Mouse (Mus musculus) lung, embryonic 16.5 days (tissue): ENCODE measurements around the gene Hs2st1. TPM values are rescaled to one million over a fixed set of nuclear protein-coding genes. Genes with fewer than 3 reads are reported as not detected.

ENCODE experiments used
- ATAC-seq: fragments of 200-750 bp; cut with Nextera tagmentation; 2 replicates; pipeline ENCODE4 v1.8.0; 2017; ENCODE audit warnings: low read depth, mild to moderate bottlenecking, moderate library complexity
- H3K27ac ChIP-seq: fragments of 300-500 bp; sonication (generic); 2 replicates; pipeline ENCODE4 v1.5.1; 2014; ENCODE audit warnings: mild to moderate bottlenecking, control low read depth, low read length
- H3K27me3 ChIP-seq: fragments of 300-500 bp; sonication (generic); 2 replicates; pipeline ENCODE4 v1.6.1; 2014; ENCODE audit warnings: low read depth, low read length, mixed read lengths; ENCODE audit not compliant: control insufficient read depth, insufficient read depth
- H3K36me3 ChIP-seq: fragments of 300-500 bp; sonication (generic); 2 replicates; pipeline ENCODE4 v1.6.1; 2014; ENCODE audit warnings: low read length; ENCODE audit not compliant: control insufficient read depth, insufficient read depth
- H3K4me1 ChIP-seq: fragments of 300-500 bp; sonication (generic); replicated peaks from 2 replicates; pipeline ENCODE4 v1.6.1; 2014; ENCODE audit warnings: low read length, mixed read lengths; ENCODE audit not compliant: control insufficient read depth, insufficient read depth
- H3K4me2 ChIP-seq: fragments of 300-500 bp; sonication (generic); 2 replicates; pipeline ENCODE4 v1.6.1; 2014; ENCODE audit warnings: low read depth, low read length, control low read depth
- H3K4me3 ChIP-seq: fragments of 300-500 bp; sonication (generic); 2 replicates; pipeline ENCODE4 v1.5.1; 2014; ENCODE audit warnings: mild to moderate bottlenecking, low read length, control low read depth
- H3K9ac ChIP-seq: fragments of 300-500 bp; sonication (generic); 2 replicates; pipeline ENCODE4 v1.6.1; 2014; ENCODE audit warnings: low read length, control low read depth
- H3K9me3 ChIP-seq: fragments of 300-500 bp; sonication (generic); 2 replicates; pipeline ENCODE4 v1.6.1; 2016; ENCODE audit warnings: low read length; ENCODE audit not compliant: control insufficient read depth
- WGBS: fragments of 180-500 bp; shearing (Covaris S2); extraction: QIAGEN DNeasy Blood & Tissue Kit; methylation state at CpG from one replicate; pipeline ENCODE4 v1.1.7; 2014; 5-methylcytosine and 5-hydroxymethylcytosine counted together
- polyA plus RNA-seq: library from polyadenylated mRNA; unstranded; fragments of >200 nt; fragmentation: Nextera tagmentation; extraction: Ambion mirVana; gene quantifications from 2 replicates; pipeline ENCODE4 v1.2.1, GENCODE M21; 2015

Gene Hs2st1
- polyA plus RNA-seq, 1 experiment from 2014 or later, result 10.9 TPM

DNA sequence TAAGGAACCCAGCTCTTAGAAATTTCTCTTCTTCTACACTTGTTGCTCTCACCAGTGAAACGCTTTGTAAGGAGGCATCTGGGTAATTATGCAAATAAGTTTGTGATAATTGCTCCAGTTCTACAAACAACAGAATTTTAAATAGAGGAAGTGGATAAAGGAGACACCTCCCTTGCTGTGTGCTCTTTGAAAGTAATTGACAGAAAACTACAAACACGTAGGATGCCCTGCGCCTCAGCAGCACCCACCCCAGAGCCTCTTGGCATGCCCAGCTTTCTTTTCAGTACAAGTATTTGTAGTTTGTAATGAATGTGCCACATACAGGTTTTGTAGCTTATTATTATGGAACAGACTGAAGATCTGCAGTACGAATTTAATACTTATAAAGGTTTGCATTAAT is 27.1 kb upstream of the Hs2st1 start:
- no peak overlapping the region for H3K4me2 ChIP-seq
- no peak overlapping the region for H3K4me3 ChIP-seq
- ATAC-seq, result no peak
- 89% methylated on average over 4 of the region's 4 CpGs for WGBS
- no peak overlapping the region for H3K27ac ChIP-seq
- no peaks in the 10 kb centered on the region for H3K27me3 ChIP-seq
- H3K36me3 ChIP-seq, result peaks cover 23% of the 10 kb centered on the region; the same call in 1 of the 2 replicates
- no peaks in the 10 kb centered on the region for H3K4me1 ChIP-seq
- no peak overlapping the region for H3K9ac ChIP-seq
- no peaks in the 10 kb centered on the region for H3K9me3 ChIP-seq

DNA sequence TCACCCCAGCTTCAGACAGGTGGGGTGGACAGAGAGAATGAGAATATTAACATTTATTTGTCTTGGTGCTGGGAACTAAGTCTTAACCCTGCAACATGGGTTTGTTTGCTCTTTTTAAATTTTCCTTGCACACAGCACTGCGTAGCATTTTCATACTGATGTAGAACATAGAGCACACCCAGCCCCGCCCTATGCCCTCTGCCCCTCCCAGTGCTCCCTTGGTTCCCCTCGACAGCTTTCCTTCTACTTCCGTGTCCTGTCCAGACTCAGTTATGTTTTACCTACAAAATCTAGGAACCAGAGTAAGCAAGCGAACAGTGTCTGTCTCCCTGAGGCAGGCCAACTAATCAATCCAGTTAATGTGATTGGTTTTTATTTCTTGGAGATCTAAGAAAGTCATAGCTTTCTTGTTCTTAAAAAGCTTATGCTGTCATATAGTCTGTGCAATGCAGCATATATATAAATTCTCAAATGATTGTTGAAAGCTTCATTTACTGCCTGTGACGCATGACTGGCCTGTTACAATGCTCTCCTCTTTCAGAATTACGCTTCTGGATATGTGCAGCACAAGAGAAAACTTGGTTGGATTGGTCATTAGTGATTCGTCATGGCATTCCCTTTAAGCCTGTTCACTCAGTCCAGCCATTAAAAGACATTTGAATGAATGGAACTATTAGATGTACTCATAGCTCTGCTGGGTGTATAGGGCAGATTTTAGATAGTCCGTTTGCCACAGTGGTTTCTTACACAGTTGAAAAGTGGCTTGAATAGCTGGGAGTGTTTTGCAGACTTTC is 23.2 kb upstream of the Hs2st1 start:
- no peaks in the 10 kb centered on the region for H3K27me3 ChIP-seq
- no peaks in the 10 kb centered on the region for H3K9me3 ChIP-seq
- no peak overlapping the region for H3K4me2 ChIP-seq
- no peak overlapping the region for H3K9ac ChIP-seq
- H3K27ac ChIP-seq, result no peak overlapping the region
- no peaks in the 10 kb centered on the region for H3K4me1 ChIP-seq
- H3K36me3 ChIP-seq, result peaks cover 25% of the 10 kb centered on the region
- 85% methylated on average over 9 of the region's 9 CpGs for WGBS
- no peak overlapping the region for H3K4me3 ChIP-seq
- no peak for ATAC-seq

DNA sequence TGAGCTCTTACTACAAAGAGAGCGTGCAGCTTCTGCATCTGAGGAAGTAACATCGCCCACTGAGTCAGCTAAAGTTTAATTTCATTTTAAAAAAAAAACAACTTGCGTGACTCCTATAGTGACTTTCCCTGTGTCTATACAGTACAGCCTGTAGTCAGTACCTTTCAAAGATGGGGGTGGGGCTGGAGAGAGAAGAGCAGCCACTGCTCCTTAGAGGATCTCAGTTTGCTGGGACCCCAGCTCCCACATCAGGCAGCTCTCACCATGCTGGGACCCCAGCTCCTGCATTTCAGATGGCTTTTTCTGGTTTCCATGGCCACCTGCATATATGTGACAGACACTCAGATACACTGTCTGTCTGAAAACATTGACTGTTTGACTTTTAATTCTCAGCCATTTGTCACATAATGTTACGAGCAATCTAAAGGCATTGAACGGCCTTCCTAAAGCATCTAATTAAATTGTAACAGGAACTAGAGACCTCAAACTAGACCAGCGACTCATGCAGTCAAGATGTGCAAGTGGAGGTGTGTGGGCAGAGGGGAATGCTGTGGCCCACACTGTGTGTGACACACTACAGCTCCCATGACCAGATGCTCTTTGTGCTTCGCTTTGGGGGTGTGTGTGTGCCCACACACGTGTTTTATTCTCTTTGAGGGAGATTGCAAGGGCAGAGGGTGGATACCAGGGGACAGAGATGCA is 19.4 kb upstream of the Hs2st1 start:
- Histone ChIP-seq H3K9me3 (no peaks in the 10 kb centered on the region), H3K27me3 (no peaks in the 10 kb centered on the region), H3K4me2 (no peak overlapping the region), H3K4me3 (no peak overlapping the region), H3K4me1 (peaks cover 10% of the 10 kb centered on the region), H3K27ac (no peak overlapping the region), H3K9ac (no peak overlapping the region), H3K36me3 (peaks cover 16% of the 10 kb centered on the region)
- no peak for ATAC-seq
- 89% methylated on average over 8 of the region's 8 CpGs for WGBS

DNA sequence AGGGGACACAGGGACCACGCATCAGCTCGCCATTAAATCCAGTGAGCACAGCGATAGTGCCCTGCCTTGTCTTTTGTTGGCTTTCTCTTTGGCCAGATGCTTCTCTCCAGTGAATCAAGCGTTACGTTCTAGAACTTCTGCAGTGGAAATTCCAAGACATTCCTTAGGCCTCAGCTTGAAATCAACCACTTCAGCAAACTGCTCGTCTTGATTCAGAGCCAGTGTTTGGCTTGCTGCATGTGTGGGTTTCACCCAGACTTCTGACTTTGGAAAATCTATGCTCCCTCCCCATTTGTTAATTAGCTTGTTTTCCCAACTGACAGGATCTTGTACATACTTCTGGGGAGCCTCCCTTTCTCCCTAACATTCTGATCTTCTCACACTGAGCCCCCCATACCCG is 16.8 kb upstream of the Hs2st1 start:
- no peak for ATAC-seq
- no peak overlapping the region for H3K4me3 ChIP-seq
- no peak overlapping the region for H3K4me2 ChIP-seq
- H3K4me1 ChIP-seq, result peaks cover 16% of the 10 kb centered on the region
- H3K9ac ChIP-seq, result no peak overlapping the region
- 65% methylated on average over 7 of the region's 7 CpGs for WGBS
- no peaks in the 10 kb centered on the region for H3K9me3 ChIP-seq
- peak overlapping the region; percentile 9; the same call in 1 of the 2 replicates for H3K27ac ChIP-seq
- H3K27me3 ChIP-seq, result no peaks in the 10 kb centered on the region
- H3K36me3 ChIP-seq, result peaks cover 7% of the 10 kb centered on the region

DNA sequence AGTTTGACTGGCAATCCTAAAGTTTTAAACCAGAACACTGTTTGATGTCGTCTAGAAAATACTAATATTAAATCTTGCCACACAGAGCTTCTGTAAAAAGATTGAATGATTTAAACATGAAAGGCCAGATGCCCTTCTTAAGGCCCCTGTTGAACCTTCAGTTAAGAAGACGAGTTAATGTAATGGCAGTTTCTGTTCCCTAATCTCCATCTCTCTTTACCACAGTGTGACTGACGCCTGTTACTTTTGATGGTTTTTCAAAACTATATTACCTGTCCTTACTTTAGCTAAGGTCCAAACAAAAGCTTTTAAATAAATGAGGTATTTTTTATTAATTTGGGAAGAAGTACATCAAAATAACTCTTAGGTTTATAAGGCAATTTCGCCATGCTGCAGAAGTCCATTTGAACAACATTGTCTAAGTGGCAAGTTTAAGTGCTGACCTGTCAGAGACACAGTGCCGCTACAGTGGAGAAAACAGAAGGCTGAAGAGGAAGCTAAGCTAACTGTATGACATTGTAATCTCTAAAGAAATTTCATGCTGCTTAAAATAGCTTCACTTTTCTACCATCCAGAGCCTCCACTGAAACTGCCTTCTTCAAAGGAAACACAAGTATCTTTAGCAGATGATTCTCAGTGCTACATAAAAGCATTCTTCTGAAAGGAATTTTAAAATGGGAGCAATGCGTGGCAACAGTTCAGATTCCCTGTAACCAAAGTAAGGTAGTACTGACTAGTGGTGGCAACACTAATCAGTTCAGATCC is 15.0 kb upstream of the Hs2st1 start:
- peaks cover 22% of the 10 kb centered on the region for H3K4me1 ChIP-seq
- H3K9me3 ChIP-seq, result no peaks in the 10 kb centered on the region
- no peak overlapping the region for H3K27ac ChIP-seq
- no peaks in the 10 kb centered on the region for H3K27me3 ChIP-seq
- no peak overlapping the region for H3K4me2 ChIP-seq
- no peak for ATAC-seq
- peaks cover 4% of the 10 kb centered on the region for H3K36me3 ChIP-seq
- 72% methylated on average over 6 of the region's 6 CpGs for WGBS
- H3K4me3 ChIP-seq, result no peak overlapping the region
- H3K9ac ChIP-seq, result no peak overlapping the region

DNA sequence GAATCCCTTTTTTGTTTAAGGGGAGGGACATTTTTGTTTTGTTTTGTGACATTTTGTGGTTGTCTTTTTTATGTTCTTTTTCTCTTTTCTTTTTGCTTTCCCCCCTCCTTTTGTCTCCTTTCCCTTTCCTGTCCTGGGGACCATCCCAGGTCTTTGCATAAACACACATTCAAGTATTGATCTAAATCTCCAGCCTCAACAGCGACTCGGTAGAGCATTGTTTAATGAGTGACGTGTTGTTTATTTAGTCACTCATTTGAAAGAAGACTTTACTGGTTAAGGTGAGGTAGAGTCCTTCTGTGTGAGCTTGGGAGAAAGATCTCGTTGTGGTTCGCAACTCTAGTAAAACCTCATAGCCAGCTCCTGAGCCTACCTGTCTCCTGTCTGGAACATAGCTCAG is 13.8 kb upstream of the Hs2st1 start:
- no peak for ATAC-seq
- Histone ChIP-seq H3K9me3 (no peaks in the 10 kb centered on the region), H3K27ac (no peak overlapping the region), H3K36me3 (peaks cover 13% of the 10 kb centered on the region), H3K9ac (no peak overlapping the region), H3K4me2 (no peak overlapping the region), H3K27me3 (no peaks in the 10 kb centered on the region), H3K4me1 (peaks cover 24% of the 10 kb centered on the region), H3K4me3 (no peak overlapping the region)
- WGBS, result 38% methylated on average over 5 of the region's 5 CpGs

DNA sequence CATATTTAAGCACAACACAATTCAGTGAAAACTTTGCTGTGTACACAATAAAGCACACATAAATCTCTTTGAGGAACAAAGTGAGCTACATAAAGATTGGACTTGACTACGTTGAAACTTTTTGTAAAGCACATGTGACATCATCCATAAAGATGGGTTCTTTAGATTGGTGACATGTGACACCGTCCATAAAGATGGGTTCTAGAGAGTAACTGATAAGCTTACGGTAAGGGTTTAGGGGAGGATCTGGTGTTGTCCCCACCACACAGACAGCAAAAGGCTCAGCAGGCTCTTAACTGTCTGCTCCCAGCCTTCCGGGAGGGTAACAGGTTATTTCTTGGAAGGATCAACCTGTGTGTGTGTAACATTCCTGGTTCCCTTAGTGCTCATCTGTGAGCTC is 12.3 kb upstream of the Hs2st1 start:
- Histone ChIP-seq H3K4me2 (no peak overlapping the region), H3K27ac (no peak overlapping the region), H3K4me3 (no peak overlapping the region), H3K9me3 (no peaks in the 10 kb centered on the region), H3K27me3 (no peaks in the 10 kb centered on the region), H3K4me1 (peaks cover 26% of the 10 kb centered on the region), H3K9ac (no peak overlapping the region), H3K36me3 (peaks cover 13% of the 10 kb centered on the region)
- WGBS, result 68% methylated on average over 4 of the region's 4 CpGs
- no peak for ATAC-seq

DNA sequence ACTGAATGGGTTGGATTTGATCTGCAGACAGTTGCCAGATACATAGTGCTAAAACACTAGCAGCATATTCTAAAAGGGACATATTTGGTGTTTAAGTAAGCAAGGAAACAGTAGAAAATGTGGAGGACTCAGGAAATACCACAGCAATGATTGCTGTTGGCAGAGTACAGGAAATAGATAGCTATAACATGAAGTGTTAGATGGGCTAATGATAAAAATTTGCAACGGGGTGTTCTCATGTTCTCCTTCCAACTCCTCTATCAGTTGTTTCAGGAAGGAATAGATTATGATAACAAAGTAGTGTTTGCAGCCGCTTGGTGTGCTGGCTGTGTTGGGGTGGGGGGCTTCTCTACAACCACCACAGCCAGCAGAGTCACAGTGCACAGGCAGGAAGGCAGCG is 11.9 kb upstream of the Hs2st1 start:
- Histone ChIP-seq H3K9me3 (no peaks in the 10 kb centered on the region), H3K27me3 (no peaks in the 10 kb centered on the region), H3K4me2 (no peak overlapping the region), H3K4me1 (peaks cover 25% of the 10 kb centered on the region), H3K27ac (peak overlapping the region; percentile 12; the same call in 1 of the 2 replicates), H3K36me3 (peaks cover 11% of the 10 kb centered on the region), H3K9ac (no peak overlapping the region; the same call in 1 of the 2 replicates), H3K4me3 (no peak overlapping the region)
- ATAC-seq, result no peak
- WGBS, result 37% methylated on average over 3 of the region's 3 CpGs

DNA sequence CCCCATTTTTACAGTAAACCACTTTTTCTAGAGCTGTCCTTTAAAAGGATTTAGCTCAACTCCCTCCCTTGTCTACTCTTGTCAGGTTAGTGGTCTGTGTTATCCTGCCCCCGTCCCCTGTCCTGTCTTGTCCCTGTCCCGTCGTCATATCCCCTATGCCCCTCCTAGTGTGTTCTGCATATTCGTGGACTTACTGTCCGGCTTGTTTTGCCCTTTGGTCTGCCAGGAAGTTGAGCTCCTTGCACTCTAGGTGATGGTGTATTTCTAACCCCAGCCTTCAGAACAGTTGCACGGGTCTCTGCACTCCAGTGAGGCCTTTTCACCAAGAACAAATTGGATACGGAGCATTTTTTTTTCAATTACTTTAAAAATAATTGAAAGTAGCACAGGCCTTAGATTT is 10.3 kb upstream of the Hs2st1 start:
- no peaks in the 10 kb centered on the region for H3K27me3 ChIP-seq
- 76% methylated on average over 7 of the region's 7 CpGs for WGBS

More for the DNA sequence above, 10.3 kb upstream of the Hs2st1 start:
- Histone ChIP-seq H3K4me2 (no peak overlapping the region), H3K4me3 (no peak overlapping the region), H3K9ac (no peak overlapping the region), H3K4me1 (peaks cover 23% of the 10 kb centered on the region), H3K36me3 (peaks cover 13% of the 10 kb centered on the region), H3K27ac (no peak overlapping the region), H3K9me3 (no peaks in the 10 kb centered on the region)
- no peak for ATAC-seq
